Mouse (Mus musculus) frontal cortex, adult 2 months (tissue): ENCODE measurements at regions not wholly inside any gene's neighbourhood (a gene's known extent, or its start where the extent isn't known, plus 50 kb on each side); places are given as distances from the start of the nearest gene placed in this dataset.

Source experiments
- DNase-seq, 2 experiments: peaks; one replicate each; pipeline ENCODE4 v3.0.0; 2022; ENCODE audit warnings: low spot score in 1 of 2; ENCODE audit errors: extremely low spot score in 1 of 2

DNA sequence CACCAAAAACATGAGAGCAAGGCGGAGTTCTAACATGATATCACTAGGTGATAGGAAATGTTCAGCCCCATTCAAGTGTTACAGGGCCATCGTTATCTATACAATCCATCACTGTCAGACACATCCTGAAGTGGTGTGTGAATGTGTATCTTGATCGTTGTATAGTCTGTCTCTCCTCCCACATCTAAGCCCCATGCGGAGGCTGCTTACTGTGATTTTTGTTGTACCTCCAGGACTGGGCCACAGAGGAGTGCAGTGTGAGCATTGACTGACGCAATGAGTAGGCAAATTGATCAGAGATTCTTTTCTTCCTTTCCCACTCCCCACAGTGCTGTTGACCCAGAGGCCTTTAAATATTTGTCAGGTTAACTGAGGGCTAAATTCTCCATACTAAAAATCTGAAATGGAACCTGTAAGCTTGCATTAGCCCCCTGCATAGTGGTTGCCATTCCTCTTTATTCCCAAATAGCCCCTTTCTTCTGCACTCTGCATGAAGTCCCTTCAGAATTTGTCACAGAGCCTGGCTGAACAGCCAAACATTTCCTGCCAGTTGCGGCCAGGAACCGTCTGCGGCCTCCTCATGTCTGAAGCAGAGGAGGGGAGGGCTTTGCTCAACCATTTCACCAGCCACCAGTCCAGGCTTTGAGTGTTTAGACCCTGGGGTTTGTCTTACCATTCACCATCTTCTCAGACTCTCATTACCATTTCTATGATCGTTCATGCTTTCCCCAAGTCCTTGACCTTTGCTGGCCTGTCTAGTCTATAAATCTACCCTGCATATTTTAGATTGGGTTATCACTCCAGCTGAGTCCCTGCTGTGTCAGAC, 119.3 kb downstream of the Ttc8 start:
- no peak for DNase-seq

DNA sequence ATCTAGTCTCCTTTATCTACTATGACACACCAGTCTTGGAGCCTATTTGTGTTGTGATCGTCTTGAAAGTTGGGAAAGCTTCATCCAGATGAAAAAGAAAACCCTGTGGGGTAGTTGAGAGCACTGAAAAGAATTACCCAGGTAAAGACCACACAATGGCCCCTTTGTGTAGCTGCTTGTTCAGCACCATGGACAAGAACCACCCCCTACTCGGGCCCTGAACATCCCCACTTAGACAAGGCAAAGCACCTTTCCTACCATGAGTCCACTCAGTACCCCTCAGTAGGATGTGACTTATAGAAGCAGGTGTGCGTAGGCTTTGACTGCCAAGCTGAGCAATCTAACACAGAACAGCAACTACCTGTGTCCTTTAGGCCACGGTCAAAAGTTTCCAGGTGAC, 121.2 kb downstream of the Ttc8 start:
- DNase-seq = no peak

DNA sequence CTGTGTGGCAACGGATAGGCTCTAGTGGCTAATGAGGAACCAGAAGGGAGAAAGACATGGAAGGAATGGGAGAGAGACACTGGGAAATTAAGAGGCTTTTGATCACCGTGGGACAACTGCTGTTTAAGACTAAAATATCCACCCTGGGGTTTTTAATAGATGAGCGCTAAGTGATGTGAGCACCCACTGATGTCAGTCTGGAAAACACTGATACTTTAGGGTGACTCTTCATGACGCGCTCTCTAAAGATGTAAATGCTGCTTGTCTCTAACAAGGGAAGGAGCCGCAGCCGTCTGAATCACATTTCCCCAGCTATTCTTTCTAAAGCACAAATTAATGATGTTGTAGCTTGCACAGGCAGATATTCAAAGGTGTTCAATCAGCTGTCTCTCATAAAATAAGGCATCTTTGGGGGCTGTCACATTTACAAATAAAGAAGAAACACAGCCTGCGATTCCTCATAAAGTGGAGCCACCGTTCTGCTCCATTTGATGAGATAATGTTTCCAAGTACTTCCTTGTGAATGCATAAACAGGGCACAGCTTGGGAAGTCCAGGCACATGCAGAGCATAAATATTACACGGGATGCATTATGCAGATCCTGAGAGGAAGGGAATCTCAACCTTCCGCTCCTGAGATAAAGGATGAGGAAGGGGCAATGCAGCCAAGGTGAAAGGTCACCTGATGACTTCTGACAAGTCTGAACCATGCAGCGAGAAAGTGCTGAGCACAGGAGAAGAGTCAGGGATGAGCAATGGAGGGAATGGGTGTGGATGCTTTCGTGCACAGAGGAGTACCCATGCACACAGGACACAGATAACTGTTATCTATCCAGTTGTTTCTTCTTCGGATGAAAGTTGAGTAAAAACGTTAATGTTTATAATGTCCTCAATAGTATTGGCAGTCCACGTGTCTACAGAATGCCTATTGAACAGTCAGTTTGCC, 122.8 kb downstream of the Ttc8 start:
- peak in 1 of 2 experiments; percentile 53 for DNase-seq

DNA sequence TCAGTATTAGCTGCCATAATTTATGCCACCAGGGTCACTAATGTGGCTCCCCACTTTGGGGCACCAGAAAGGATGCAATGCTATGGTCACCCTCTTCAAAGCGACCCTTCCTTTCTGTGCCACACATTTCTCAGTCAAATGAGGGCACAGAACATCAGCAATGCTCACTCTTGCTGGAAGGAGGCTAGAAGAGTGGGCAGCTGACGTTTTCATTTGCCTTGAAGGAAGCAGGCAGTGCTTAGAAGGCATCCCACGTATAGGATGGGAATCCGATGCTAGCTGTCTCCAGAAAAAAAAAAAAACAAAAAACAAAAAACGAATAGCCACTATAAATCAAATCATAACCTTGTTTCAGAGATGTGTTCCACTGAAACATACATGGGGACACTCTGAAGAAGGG, 124.1 kb downstream of the Ttc8 start:
- peak in 1 of 2 experiments; percentile 46 for DNase-seq

DNA sequence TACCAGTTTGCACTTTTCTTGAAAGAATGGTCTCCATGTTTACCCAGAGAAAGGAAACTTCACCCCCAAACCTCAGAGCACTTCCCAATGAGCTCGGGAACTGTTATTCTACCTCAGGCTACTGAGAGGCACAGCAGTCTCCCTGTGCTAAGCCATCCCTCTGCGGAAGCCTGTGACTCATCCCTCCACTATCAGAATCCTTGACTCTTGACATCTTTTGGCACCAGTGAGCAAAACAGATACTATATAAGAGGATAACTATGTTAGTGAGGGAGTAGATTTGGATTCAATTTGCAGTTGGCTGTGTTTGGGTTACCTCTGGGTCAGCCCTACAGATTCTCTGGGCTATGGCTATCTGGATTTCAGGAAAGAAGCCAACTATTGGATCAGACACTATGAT, 130.1 kb downstream of the Ttc8 start:
- DNase-seq = no peak

GRCm38 (mm10) chr12:99052599-99052998, 132.2 kb downstream of the Ttc8 start:
- DNase-seq = no peak

DNA sequence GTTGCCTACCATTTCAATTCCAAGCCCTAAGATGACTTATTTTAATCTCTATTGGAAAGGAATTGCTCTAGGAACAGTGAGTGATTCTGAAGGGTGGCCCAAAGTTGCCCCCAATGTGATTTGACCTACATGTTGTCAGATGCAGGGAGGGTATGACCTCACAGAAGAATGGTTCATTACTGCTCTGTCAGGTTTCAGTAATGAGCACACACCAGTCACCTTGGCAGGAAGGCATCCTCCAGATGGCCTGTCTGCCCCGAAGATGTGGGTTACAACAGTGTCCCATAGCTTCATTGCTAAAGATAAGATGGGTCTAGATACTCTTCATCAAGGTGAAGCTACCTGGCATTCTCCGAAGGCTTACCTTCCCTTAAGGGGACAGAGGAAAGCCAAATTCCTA, 137.1 kb downstream of the Ttc8 start:
- no peak for DNase-seq

DNA sequence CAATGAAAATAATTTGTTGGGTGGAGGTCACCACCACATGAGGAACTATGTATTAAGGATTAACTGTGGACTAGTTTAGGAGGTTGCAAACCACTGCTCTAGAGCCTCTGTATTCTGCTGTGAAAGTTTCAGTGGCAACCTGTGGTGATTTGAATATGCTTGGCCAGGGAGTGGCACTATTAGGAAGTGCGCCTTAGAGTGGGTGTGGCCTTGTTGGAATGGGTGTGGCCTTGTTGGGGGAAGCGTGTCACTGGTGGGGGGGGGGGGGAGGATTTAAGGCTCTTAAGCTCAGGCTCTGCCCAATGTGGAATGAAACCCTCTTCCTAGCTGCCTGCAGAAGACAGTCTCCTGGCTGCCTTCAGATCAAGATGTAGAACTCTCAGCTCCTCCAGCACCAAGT, 138.5 kb downstream of the Ttc8 start:
- no peak for DNase-seq

DNA sequence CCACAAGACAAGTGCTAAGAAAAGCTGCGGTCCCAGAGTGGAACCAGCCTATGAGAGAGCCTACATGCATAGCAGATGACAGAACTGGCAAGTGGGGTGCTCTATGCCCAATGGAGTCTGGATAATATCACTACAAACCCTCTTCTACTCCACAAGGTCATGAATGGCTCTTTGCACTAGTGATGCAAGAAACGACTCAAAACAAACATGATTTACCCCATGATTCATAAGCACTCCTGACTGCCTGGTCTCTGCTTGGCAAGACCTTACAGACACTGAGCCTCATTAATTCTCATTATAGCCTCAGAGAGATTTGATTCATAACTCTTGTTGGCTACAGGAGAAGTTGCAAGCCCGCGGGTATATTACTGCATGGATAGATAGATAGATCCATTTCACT, 139.1 kb downstream of the Ttc8 start:
- DNase-seq = no peak

DNA sequence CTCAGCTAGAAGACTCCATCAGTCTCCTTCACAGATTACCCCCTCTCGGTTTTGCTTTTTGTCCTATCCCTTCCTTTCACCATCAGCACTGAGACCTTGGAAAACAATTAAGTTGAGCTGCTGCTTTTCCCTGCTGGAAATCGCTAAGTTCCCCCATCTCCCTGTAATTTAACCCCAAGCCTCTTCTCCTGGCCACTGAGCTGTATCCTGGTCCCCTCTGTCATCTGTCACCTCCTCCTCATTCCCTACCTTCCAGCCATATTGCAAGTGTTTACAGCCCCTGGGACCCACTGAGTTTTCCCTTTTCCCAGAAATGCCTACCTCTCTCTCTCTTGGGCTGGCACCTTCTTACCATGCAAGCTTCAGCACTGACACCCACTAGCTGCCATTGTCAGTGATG, 140.3 kb downstream of the Ttc8 start:
- no peak for DNase-seq

DNA sequence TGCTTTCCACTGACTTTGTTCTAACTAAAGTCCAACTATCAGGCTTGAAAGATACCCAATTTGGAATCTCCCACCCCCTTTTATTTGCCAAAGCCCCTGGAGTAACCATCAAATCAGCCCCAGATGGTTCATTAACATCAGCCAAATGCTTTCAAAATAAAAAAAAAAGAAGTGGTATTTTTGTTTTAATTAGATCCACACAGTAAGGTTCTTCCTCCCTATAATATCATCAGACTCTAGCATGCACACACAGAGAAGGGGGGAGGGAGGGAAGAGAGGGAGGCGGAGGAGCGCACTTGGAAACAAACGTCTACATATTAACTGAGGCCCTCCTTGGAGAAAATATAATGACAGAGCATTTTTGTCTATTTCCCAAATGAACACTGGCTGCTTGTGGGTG, 143.1 kb downstream of the Ttc8 start:
- DNase-seq = no peak

- no peak for DNase-seq
These were observed 143.5 kb downstream of the Ttc8 start for GRCm38 (mm10) chr12:99063885-99064284.

DNA sequence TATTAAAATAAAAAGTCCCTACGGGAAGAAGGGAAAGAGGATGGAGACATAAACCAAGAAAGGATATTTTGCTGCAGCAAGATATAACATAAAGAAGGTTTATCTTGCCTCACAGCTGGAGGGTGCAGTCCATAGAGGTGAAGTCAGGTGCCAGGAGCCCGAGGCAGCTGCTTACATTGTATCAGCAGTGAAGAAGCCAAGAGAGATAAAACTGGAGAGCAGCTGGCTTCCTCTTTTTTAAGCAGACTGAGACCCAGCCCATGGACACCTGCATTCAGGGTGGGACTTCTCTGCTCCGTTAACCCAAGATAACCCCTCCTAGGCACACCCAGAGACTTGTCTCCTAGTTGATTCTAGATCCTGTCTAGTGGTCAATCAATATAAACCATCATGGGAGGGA, 147.6 kb downstream of the Ttc8 start:
- no peak for DNase-seq

- no peak for DNase-seq
These were observed 153.4 kb downstream of the Ttc8 start for GRCm38 (mm10) chr12:99073766-99074165.

- no peak for DNase-seq
These were observed 157.0 kb downstream of the Ttc8 start for GRCm38 (mm10) chr12:99077366-99077765.

DNA sequence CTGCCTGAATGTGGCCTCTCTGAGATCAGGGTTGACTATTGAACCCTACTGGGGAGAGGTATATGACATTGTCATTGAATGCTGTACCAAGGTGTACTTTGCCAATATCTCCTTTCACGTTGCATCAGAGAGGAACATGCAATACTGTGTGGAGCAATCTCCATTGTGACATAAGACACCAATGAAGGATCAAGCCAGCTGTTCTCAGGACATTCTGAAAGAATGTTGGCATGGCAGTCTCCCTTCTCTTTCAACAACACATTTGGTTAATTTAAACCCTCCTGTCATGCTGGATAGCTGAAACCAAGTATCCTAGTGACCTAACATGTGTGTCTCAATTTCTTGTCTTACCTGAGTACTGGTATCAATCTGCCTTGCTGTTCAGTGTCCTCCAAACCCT, 159.5 kb downstream of the Ttc8 start:
- DNase-seq = no peak

DNA sequence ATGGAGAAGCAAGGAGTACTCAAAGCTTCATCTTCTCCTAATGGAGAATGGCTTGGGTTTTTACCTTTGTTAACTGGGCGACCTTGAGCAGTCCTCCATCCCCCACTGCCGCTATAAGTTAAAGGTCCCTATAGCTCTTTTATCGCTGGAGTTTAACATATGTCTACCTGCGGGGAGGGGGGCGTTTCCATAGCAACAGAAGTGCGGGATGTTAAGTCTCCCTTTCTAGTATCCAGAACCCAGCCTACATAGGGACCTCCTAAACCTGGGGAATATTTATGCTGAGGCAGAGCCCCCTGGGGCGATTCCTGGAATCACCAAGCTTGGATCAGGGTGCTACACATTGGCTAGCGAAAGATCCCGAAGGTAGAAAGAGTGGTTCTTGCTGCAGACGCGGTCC, 163.2 kb downstream of the Ttc8 start:
- peak in 1 of 2 experiments; percentile 23 for DNase-seq

DNA sequence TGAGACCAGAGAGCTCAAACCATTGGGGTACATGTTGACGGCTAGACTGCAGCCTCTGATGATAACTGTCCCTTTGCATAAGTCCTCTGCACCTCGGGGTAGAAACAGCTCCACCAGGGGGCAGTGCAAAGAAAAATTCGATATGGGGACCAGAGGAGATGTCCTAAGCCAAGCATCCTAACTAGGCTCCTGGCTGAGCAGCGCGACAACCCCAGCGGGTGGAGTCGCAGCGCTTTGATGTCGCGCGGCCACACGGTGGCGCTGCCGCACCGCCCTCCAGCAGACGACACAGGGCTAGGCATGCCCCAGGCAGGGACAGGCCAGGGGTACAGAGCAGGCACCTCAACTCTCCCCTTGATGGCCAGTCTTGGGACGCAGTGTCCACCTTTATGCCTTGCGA, 163.8 kb downstream of the Ttc8 start:
- DNase-seq = peak; percentile 62 to 90

GRCm38 (mm10) chr12:99087286-99087685, 166.9 kb downstream of the Ttc8 start:
- peak in 1 of 2 experiments; percentile 52 for DNase-seq

GRCm38 (mm10) chr12:99091770-99092169, 171.4 kb downstream of the Ttc8 start:
- no peak for DNase-seq

GRCm38 (mm10) chr12:99093151-99093550, 172.8 kb downstream of the Ttc8 start:
- DNase-seq = no peak

- DNase-seq = no peak
These were observed 173.6 kb downstream of the Ttc8 start for GRCm38 (mm10) chr12:99093989-99094388.
